Mouse (Mus musculus) brain, adult 2 months (tissue): ENCODE data around the gene Olfr893.
"Not testable (repeated sequence)": the region's sequence is repeated elsewhere in the genome, so short reads cannot be mapped to it uniquely, and the experiment has no call there.

Experiments
- DNase-seq: peaks from one replicate; pipeline ENCODE4 v3.0.0; 2011; ENCODE audit warnings: low read depth, low spot score

Olfr893 gene

DNA sequence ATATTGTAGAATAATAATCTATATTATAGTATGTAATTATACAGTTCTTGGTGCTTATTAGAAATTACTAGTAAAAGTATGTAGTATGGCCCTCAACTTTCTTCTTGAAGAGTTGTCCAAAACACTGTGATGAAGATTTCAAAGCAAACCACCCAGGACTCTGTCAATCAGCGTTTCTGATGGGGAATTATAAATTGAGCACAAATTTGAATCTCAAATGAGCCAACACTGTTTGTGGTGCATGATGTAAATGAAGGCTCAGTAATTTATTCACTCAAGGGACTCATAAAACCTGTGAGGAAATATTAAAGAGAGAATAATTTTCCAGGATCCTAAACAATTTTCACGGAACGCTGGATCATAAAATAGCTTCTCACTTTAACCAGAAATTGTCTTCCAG, at the start of gene Olfr893:
Gene Olfr893, plus strand, starts transcription at position 301 of the 400 bp plus-strand sequence.
- DNase-seq, result no peak

- DNase-seq, result not testable (repeated sequence)
Observed at GRCm38 (mm10) chr9:38168341-38168740, 39.8 kb upstream of the Olfr893 start.

DNA sequence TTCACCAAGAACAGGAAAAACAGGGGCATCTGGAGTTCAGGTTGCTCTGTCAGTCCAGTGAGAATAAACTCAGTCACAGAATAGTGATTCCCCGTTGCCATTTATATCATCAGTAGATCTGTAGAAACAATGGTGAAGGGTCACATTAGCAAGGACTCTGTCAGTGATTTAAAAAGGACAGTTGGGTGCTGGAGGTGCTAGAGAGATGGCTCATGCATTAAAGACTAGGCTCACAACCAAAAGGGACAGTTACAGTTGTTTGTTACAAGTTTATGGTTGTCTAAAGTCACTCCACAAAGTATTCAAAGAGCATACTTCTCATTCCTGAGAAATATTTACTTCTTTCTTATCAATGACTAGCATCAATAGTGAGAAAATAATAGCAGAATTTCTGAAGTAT, 27.4 kb upstream of the Olfr893 start, which contains the start of gene Olfr891:
Gene Olfr891, minus strand, starts transcription at position 101 of the 400 bp plus-strand sequence.
- DNase-seq, result no peak

GRCm38 (mm10) chr9:38217755-38218154, 9.6 kb downstream of the Olfr893 start, which contains the start of gene Olfr894:
Gene Olfr894 (plus strand): TSS chr9:38218055.
- DNase-seq, result no peak

- DNase-seq, result no peak
Observed at GRCm38 (mm10) chr9:38252474-38252873, 44.3 kb downstream of the Olfr893 start, which contains the start of gene Olfr143. Gene Olfr143 (plus strand): TSS chr9:38252774.
